Mouse (Mus musculus): ENCODE results near the gene Lrp6. TPM values are rescaled to one million over a fixed set of nuclear protein-coding genes. Genes with fewer than 3 reads are reported as not detected.

Lrp6 gene
- polyA plus RNA-seq (2015; fragmentation: Nextera tagmentation; extraction: Ambion mirVana), result 11.6 and 12.4 TPM in 2 replicates

- Histone ChIP-seq H3K4me3 (ENCODE audit: low read depth, low read length) (peak within 1 kb of the TSS; percentile 93), H3K27ac (ENCODE audit: low read depth, low read length) (peak within 1 kb of the TSS; percentile 99), H3K4me1 (replicated peaks; ENCODE audit: control insufficient read depth, insufficient read depth, low read length) (peaks cover 17% of the 10 kb centered on the region), H3K27me3 (replicated peaks; ENCODE audit: control insufficient read depth, insufficient read depth, low read length) (no peaks in the 10 kb centered on the region), H3K9me3 (ENCODE audit: control insufficient read depth) (no peaks in the 10 kb centered on the region), H3K9ac (ENCODE audit: low read depth, low read length) (peak within 1 kb of the TSS; percentile 98), H3K4me2 (replicated peaks; ENCODE audit: low read depth) (peak within 1 kb of the TSS; percentile 74), H3K36me3 (ENCODE audit: control insufficient read depth, insufficient read depth) (no peaks in the 10 kb centered on the region)
- WGBS, result under 1% methylated on average over 67 of the region's 99 CpGs
- peak; percentile 97 for ATAC-seq
- TF ChIP-seq CTCF (IDR thresholded peaks at IDR 0.05; ENCODE audit: low read depth), result no peak
Observed at GRCm38 (mm10) chr6:134566818-134567485, at the start of gene Lrp6. Gene Lrp6 (minus strand): TSS chr6:134566965.

DNA sequence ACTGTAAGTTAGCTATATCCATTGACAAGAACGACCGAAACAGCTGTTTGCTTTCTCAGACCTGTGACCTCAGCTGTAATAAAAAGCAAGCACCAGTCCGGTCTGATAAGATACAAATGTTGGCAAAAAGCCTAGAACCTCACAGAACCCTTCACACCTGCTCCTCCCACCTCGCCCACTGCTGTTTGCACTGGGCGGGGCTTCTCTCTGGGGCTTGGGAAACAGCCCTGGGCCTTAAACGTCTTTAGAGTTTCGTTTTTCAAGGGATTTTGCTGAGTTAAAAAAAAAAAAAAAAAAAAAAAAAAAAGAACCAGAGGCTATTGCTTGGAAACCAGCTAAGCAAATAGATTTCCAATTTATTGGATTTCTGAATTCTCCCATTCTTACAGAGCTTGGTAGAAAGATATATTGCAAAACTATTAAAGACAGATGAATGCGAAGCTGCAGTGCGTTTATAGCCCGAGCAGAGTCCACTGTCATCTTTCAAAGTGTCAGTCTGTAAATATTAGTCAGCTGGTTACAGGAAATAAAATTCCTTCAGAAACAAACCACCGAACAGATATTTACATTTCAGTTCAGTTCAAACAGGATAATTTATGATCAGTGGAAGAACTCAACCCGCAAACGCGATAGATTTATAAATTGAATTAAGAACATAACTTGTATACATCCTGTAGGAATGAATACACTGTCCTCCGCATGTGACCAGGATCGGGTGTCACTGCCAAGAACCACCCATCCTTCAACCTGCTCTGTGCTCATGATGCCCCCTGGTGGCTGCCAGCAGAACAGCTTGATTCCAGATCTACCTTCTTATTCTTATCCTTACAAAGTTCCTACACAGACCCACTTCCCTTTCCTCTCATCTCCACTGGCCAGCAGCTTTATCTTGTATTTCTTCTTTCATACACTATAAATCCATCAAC, 48.2 kb upstream of the Lrp6 start:
- Histone ChIP-seq H3K4me3 (ENCODE audit: low read depth, low read length) (peak overlapping the region; percentile 21; the same call in 1 of the 2 replicates), H3K27ac (ENCODE audit: low read depth, low read length) (peak overlapping the region; percentile 61; the same call in 1 of the 2 replicates), H3K4me1 (replicated peaks; ENCODE audit: control insufficient read depth, insufficient read depth, low read length) (no peaks in the 10 kb centered on the region), H3K9ac (ENCODE audit: low read depth, low read length) (no peak overlapping the region), H3K36me3 (ENCODE audit: control insufficient read depth, insufficient read depth) (no peaks in the 10 kb centered on the region), H3K27me3 (replicated peaks; ENCODE audit: control insufficient read depth, insufficient read depth, low read length) (no peaks in the 10 kb centered on the region), H3K4me2 (replicated peaks; ENCODE audit: low read depth) (peak overlapping the region; percentile 57), H3K9me3 (ENCODE audit: control insufficient read depth) (no peaks in the 10 kb centered on the region)
- ATAC-seq, result peak; percentile 93
- peak; percentile 98 for TF ChIP-seq CTCF (IDR thresholded peaks at IDR 0.05; ENCODE audit: low read depth)
- 3% methylated on average over 16 of the region's 16 CpGs for WGBS

DNA sequence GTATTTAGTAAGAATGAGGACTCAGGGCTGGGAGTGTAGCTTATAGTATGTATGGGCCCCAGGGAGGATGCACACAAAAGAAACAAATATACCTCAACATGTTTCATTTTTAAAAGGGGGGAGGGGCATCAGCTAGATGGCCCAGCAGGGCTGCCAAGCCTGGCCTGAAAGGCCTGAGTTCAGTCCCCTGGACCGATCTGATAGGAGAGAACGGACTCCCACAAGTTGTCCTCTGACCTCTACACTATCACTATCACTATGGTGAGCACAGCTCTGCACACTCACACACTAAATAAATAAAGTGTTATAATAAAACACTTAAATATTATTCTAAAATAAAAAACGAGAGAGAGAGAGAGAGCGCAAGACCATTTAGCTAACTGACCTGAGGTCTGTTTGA, 47.6 kb upstream of the Lrp6 start:
- 0 out of 2 replicates have a peak overlapping the region, but pooled peaks have one; percentile 61 for H3K27ac ChIP-seq (ENCODE audit: low read depth, low read length)
- WGBS, result 29% methylated on average over 4 of the region's 4 CpGs
- H3K27me3 ChIP-seq (replicated peaks; ENCODE audit: control insufficient read depth, insufficient read depth, low read length), result no peaks in the 10 kb centered on the region
- no peaks in the 10 kb centered on the region for H3K4me1 ChIP-seq (replicated peaks; ENCODE audit: control insufficient read depth, insufficient read depth, low read length)
- H3K36me3 ChIP-seq (ENCODE audit: control insufficient read depth, insufficient read depth), result no peaks in the 10 kb centered on the region
- H3K4me3 ChIP-seq (ENCODE audit: low read depth, low read length), result no peak overlapping the region
- no peak for TF ChIP-seq CTCF (IDR thresholded peaks at IDR 0.05; ENCODE audit: low read depth)
- no peak overlapping the region for H3K9ac ChIP-seq (ENCODE audit: low read depth, low read length)
- ATAC-seq, result peak; percentile 60
- peak overlapping the region; percentile 57 for H3K4me2 ChIP-seq (replicated peaks; ENCODE audit: low read depth)
- H3K9me3 ChIP-seq (ENCODE audit: control insufficient read depth), result no peaks in the 10 kb centered on the region

DNA sequence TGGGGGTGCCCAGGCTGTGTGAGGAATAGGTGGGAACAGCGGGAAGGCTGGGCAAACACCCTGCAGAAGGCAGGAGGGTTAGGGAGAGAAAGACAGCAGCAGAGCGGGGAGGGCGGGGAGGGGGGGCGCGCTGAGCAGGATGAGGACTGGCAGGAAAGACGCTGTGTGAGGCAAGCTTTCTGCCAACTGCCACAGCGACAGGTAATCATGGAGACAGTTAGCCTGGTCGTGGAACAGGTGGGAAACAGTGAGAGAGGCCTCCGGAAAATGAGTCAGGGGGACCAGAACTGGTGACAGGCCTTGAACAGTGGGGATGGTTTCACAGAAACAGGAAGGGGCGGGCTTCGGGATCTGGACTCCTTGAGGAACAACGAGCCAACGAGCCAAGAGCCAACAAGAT, 45.1 kb upstream of the Lrp6 start:
- no peaks in the 10 kb centered on the region for H3K9me3 ChIP-seq (ENCODE audit: control insufficient read depth)
- no peak for ATAC-seq
- H3K36me3 ChIP-seq (ENCODE audit: control insufficient read depth, insufficient read depth), result no peaks in the 10 kb centered on the region
- no peak for TF ChIP-seq CTCF (IDR thresholded peaks at IDR 0.05; ENCODE audit: low read depth)
- 49% methylated on average over 13 of the region's 13 CpGs for WGBS
- H3K4me3 ChIP-seq (ENCODE audit: low read depth, low read length), result no peak overlapping the region
- H3K9ac ChIP-seq (ENCODE audit: low read depth, low read length), result no peak overlapping the region
- H3K27ac ChIP-seq (ENCODE audit: low read depth, low read length), result no peak overlapping the region
- no peaks in the 10 kb centered on the region for H3K27me3 ChIP-seq (replicated peaks; ENCODE audit: control insufficient read depth, insufficient read depth, low read length)
- peak overlapping the region; percentile 35; the same call in 1 of the 2 replicates for H3K4me2 ChIP-seq (replicated peaks; ENCODE audit: low read depth)
- H3K4me1 ChIP-seq (replicated peaks; ENCODE audit: control insufficient read depth, insufficient read depth, low read length), result no peaks in the 10 kb centered on the region

DNA sequence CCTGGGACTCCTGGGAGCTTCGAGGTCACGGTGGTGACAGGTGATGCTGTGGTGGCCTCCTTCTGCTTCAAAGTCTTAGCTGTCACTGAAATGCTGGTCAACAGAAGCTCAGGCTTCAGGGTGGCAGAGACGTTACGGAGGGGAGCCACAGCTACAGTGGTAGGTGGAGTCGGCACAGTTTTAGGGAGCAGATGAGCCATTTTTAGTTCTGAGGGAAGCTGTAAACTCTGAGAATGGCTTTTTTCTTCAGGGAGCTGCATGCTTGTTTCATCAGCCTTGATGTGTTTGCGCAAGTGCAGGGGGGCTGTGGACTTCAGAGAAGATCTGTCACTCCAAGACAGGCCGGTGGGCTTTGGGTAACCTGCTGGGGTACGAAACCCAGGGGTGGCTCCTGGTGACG, 43.6 kb upstream of the Lrp6 start:
- no peaks in the 10 kb centered on the region for H3K4me1 ChIP-seq (replicated peaks; ENCODE audit: control insufficient read depth, insufficient read depth, low read length)
- no peaks in the 10 kb centered on the region for H3K36me3 ChIP-seq (ENCODE audit: control insufficient read depth, insufficient read depth)
- no peak for TF ChIP-seq CTCF (IDR thresholded peaks at IDR 0.05; ENCODE audit: low read depth)
- 91% methylated on average over 9 of the region's 9 CpGs for WGBS
- H3K4me2 ChIP-seq (replicated peaks; ENCODE audit: low read depth), result no peak overlapping the region
- H3K9ac ChIP-seq (ENCODE audit: low read depth, low read length), result no peak overlapping the region
- no peaks in the 10 kb centered on the region for H3K9me3 ChIP-seq (ENCODE audit: control insufficient read depth)
- H3K27me3 ChIP-seq (replicated peaks; ENCODE audit: control insufficient read depth, insufficient read depth, low read length), result no peaks in the 10 kb centered on the region
- H3K27ac ChIP-seq (ENCODE audit: low read depth, low read length), result no peak overlapping the region
- H3K4me3 ChIP-seq (ENCODE audit: low read depth, low read length), result no peak overlapping the region
- ATAC-seq, result no peak

Measured in intestine, postnatal 0 days (tissue).